Mouse (Mus musculus) gastrocnemius, adult 18-20 months (tissue): ENCODE measurements around the gene Vmn2r105. TPM values are rescaled to one million over a fixed set of nuclear protein-coding genes. Genes with fewer than 3 reads are reported as not detected.

Experiments used
- DNase-seq: peaks from one replicate; pipeline ENCODE4 v3.0.0; 2021; ENCODE audit warnings: low spot score
- long read RNA-seq, 2 experiments: library from polyadenylated mRNA; stranded (forward); transcript quantifications; one replicate each; pipeline ENCODE4 v2.0.0; 2021
- total RNA-seq, 2 experiments: library from RNA; stranded (reverse); gene quantifications; 2 replicates each; pipeline ENCODE4 v1.2.3; 2021

Gene Vmn2r105
- total RNA-seq, result not detected
- long read RNA-seq, experiment 1, result 0 reads
- long read RNA-seq, experiment 2, result 0 reads

DNA sequence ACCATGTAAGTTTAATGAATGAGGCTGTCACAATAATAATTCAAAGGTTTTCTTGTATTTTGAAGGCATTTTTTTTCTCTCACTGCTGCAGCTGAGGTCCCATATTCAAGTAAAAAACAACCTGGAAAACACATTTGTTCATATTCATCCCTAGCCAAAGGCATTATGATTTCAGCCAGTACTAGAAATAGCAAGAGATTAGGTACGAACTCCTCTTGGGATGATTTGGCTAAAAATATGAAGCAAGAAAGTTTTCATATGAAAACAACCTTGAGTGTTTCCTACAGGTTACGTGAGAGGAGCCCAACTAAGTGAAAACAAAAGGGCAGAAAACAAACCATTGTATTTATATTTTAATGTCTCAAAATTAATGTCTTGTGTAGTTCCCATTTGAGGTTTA, at the start of gene Vmn2r105:
Vmn2r105 (minus strand) TSS at position 101 of the 400 bp plus-strand sequence.
- DNase-seq, result no peak

DNA sequence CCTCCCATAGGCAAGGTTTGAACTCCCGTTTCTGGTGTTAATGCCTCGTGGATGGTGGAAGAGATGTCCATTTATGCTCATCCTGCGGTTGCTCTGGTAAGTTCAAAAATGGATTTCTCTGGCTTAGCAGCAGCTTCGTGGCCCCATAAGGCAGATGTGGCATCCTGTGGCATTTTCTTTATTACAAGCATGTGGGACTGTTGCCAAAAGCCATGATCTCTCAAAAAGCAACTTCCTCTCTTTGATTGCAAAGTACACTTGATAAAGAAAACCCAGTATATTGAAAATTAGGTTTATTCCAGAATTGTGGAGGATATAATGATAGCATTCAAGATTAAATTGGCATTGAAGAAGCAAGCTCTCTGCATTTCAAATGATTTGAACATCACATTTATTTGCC, 20.7 kb upstream of the Vmn2r105 start:
- no peak for DNase-seq

DNA sequence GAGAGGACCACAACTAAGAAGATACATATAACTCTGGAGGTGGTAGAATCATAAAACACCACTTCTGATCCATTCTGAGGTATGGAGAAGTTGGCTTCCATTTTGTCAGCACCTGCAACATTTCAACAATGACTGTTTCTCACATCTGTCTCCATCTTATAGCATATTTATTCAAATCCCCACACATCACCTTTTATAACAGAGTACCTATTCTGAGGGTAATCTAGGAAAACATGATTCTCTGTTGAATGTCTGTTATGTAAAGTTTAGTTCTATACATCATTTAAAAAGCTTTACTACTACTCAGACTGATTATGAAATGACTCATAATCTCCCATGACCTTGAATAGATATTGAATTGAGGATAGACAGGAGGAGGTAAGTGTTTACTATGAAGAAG, 51.9 kb downstream of the Vmn2r105 start, which contains the start of gene Fpr-rs6:
Fpr-rs6 (minus strand) TSS at position 101 of the 400 bp plus-strand sequence.
- DNase-seq, result no peak

Other genes with a start within 250 kb of the Vmn2r105 start
- gene Vmn2r104, start 186.7 kb downstream of the Vmn2r105 start, total RNA-seq, result not detected
- gene Fpr-rs7, start 120.8 kb downstream of the Vmn2r105 start, total RNA-seq, result not detected
- gene Fpr-rs6, start 52.0 kb downstream of the Vmn2r105 start, total RNA-seq, result not detected
- gene Vmn2r106, start 50.5 kb upstream of the Vmn2r105 start, total RNA-seq, result not detected
- not detected for gene Vmn2r107, start 110.2 kb upstream of the Vmn2r105 start, total RNA-seq
- gene Vmn1r224, start 179.1 kb upstream of the Vmn2r105 start, total RNA-seq, result not detected
- gene Vmn2r108, start 246.3 kb upstream of the Vmn2r105 start, total RNA-seq, result not detected